Mouse (Mus musculus) cerebellum, postnatal 25 days (tissue): ENCODE data around the gene Nrl.

Experiments used
- DNase-seq, 2 experiments: peaks; one replicate each; pipeline ENCODE4 v3.0.0; 2021; ENCODE audit warnings: mixed read lengths in 2 of 2

The Nrl gene

GRCm38 (mm10) chr14:55527940-55528339 is 3.2 kb upstream of the Nrl start:
- DNase-seq: peak in 1 of 2 experiments; percentile 59

- no peak for DNase-seq
Measured at GRCm38 (mm10) chr14:55526674-55527073, 1.9 kb upstream of the Nrl start.

GRCm38 (mm10) chr14:55524062-55524461 is 719 bp downstream of the Nrl start:
- DNase-seq: no peak

- DNase-seq: peak; percentile 69 to 76
Measured at GRCm38 (mm10) chr14:55520451-55521361, 4.1 kb downstream of the Nrl start.

- no peak for DNase-seq
Measured at GRCm38 (mm10) chr14:55519604-55520003, 5.2 kb downstream of the Nrl start.

GRCm38 (mm10) chr14:55518897-55519296 is 5.9 kb downstream of the Nrl start:
- no peak for DNase-seq

GRCm38 (mm10) chr14:55515846-55516245 is 8.9 kb downstream of the Nrl start:
- no peak for DNase-seq

- DNase-seq: no peak
Measured at GRCm38 (mm10) chr14:55513927-55514326, 10.9 kb downstream of the Nrl start.

- no peak for DNase-seq
Measured at GRCm38 (mm10) chr14:55511037-55511436, 13.7 kb downstream of the Nrl start.

- no peak for DNase-seq
Measured at GRCm38 (mm10) chr14:55510125-55510731, 14.6 kb downstream of the Nrl start, which contains the start of gene Cpne6. TSS of gene Cpne6 (plus strand) at chr14:55510445.

- DNase-seq: no peak
Measured at GRCm38 (mm10) chr14:55509540-55509939, 15.2 kb downstream of the Nrl start.

GRCm38 (mm10) chr14:55507801-55508200 is 17.0 kb downstream of the Nrl start:
- DNase-seq: no peak

GRCm38 (mm10) chr14:55505612-55506011 is 19.2 kb downstream of the Nrl start:
- no peak for DNase-seq

- peak; percentile 94 to 95 for DNase-seq
Measured at GRCm38 (mm10) chr14:55497449-55497821, 27.3 kb downstream of the Nrl start.

- DNase-seq: no peak
Measured at GRCm38 (mm10) chr14:55496761-55497448, 27.9 kb downstream of the Nrl start.

- peak; percentile 73 to 82 for DNase-seq
Measured at GRCm38 (mm10) chr14:55495509-55496240, 29.1 kb downstream of the Nrl start.

GRCm38 (mm10) chr14:55492103-55492502 is 32.7 kb downstream of the Nrl start:
- no peak for DNase-seq

- DNase-seq: peak; percentile 77 to 84
Measured at GRCm38 (mm10) chr14:55491291-55491833, 33.4 kb downstream of the Nrl start.

GRCm38 (mm10) chr14:55490361-55491201 is 34.2 kb downstream of the Nrl start, which contains the start of gene Carmil3:
TSS of gene Carmil3 (plus strand) at chr14:55490651.
- peak; percentile 91 to 93 for DNase-seq

- no peak for DNase-seq
Measured at GRCm38 (mm10) chr14:55486836-55487235, 37.9 kb downstream of the Nrl start.

GRCm38 (mm10) chr14:55484430-55485085 is 40.2 kb downstream of the Nrl start:
- no peak for DNase-seq
